Mouse (Mus musculus): ENCODE measurements around the gene Sinhcaf. TPM values are rescaled to one million over a fixed set of nuclear protein-coding genes. Genes with fewer than 3 reads are reported as not detected.

Sinhcaf gene
- polyA plus RNA-seq, 1 experiment from 2014 or later = 119 TPM

DNA sequence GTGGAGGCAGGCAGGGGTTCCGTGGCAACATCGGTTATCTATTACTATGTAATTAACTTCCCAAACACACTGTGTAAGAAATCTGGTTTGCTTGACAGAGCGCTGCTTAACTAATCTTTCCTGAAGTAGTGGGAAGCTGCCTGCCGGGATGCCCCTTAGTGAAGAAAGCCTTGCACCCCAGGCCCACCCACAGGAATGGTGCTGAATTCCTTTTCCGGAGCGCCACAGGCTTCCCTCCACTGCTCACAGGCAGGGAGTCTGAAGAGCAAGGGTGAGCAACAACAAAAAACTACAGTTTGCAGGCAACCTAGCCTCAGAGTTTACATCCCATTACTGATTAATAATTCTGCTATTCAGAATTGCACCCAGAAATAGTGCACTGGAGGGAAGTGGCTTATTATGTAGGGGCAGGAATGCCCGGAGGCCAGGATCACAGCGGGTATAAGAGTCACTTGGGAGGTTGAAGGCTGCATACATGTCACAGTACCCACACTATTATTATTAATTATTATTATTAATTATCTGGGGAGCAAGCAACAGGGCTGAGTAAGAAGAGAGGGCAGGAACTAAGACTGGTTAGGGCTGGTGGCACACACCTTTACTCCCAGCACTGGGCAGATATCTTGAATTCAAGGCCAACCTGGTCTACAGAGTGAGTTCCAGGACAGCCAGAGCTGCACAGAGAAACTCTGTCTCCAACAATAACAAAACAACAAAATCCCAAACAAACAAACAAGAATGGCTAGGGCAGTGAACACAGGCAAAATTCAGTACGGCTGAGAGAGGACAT is 26.0 kb upstream of the Sinhcaf start:
- H3K4me3 ChIP-seq = no peak overlapping the region
- no peaks in the 10 kb centered on the region for H3K27me3 ChIP-seq
- peak overlapping the region; percentile 55; the same call in 1 of the 2 replicates for H3K27ac ChIP-seq
- ATAC-seq (ENCODE audit: insufficient number of reproducible peaks, insufficient read depth, low FRiP score, low TSS enrichment, low read depth) = no peak
- WGBS = 12% methylated on average over 9 of the region's 9 CpGs
- peak overlapping the region; percentile 41 for H3K4me2 ChIP-seq
- 0 out of 2 replicates have a peak overlapping the region, but pooled peaks have one; percentile 40 for H3K9ac ChIP-seq
- H3K9me3 ChIP-seq = no peaks in the 10 kb centered on the region
- no peaks in the 10 kb centered on the region for H3K36me3 ChIP-seq
- H3K4me1 ChIP-seq = peaks cover 15% of the 10 kb centered on the region

GRCm38 (mm10) chr6:148971385-148971940 is 25.2 kb upstream of the Sinhcaf start:
- WGBS = 24% methylated on average over 9 of the region's 9 CpGs
- H3K9me3 ChIP-seq = no peaks in the 10 kb centered on the region
- peak overlapping the region; percentile 40; the same call in 1 of the 2 replicates for H3K9ac ChIP-seq
- H3K27me3 ChIP-seq = no peaks in the 10 kb centered on the region
- no peak for ATAC-seq (ENCODE audit: insufficient number of reproducible peaks, insufficient read depth, low FRiP score, low TSS enrichment, low read depth)
- H3K4me1 ChIP-seq = peaks cover 15% of the 10 kb centered on the region
- no peaks in the 10 kb centered on the region for H3K36me3 ChIP-seq
- no peak overlapping the region for H3K4me3 ChIP-seq
- H3K27ac ChIP-seq = peak overlapping the region; percentile 48
- H3K4me2 ChIP-seq = peak overlapping the region; percentile 41

GRCm38 (mm10) chr6:148961285-148961684 is 15.0 kb upstream of the Sinhcaf start:
- WGBS = 24% methylated on average over 1 of the region's 1 CpGs
- ATAC-seq (ENCODE audit: insufficient number of reproducible peaks, insufficient read depth, low FRiP score, low TSS enrichment, low read depth) = no peak
- no peak overlapping the region for H3K4me2 ChIP-seq

DNA sequence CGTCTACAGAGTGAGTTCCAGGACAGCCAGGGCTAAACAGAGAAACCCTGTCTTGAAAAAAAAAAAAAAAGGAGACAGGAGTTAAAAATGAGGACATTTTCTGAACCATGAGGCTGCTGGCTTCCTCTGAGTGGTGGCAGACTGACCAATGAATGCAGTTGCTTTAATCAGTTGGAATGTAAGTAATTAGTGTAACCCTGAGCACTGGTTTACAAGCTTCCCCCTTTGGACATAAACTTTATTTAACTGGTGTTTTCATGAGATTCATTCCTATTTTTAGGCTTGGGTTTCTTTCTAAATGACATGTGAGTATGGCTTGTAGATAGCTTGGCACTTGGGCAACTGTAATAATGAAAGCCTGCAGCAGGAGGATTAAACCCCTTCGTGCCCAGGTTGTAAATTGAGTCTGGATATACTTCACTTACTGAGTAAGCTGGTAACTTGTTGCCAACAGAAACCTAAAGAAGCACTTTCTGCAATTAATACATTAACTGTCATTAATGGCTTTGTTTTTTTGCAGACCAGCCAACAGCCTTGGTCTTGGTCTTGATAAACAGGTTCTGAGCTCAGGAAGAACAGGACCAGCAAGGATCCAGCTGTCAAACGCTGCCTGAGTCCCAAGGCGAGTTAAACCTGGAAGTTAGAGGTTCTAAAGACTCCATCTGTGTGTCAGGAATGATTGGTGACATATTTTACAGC is 13.4 kb upstream of the Sinhcaf start:
- no peak for ATAC-seq (ENCODE audit: insufficient number of reproducible peaks, insufficient read depth, low FRiP score, low TSS enrichment, low read depth)
- Histone ChIP-seq H3K27ac (0 out of 2 replicates have a peak overlapping the region, but pooled peaks have one; percentile 24), H3K4me3 (no peak overlapping the region), H3K9ac (no peak overlapping the region), H3K36me3 (no peaks in the 10 kb centered on the region), H3K9me3 (no peaks in the 10 kb centered on the region), H3K4me2 (no peak overlapping the region), H3K27me3 (no peaks in the 10 kb centered on the region), H3K4me1 (peaks cover 6% of the 10 kb centered on the region; the same call in 1 of the 2 replicates)
- WGBS = 45% methylated on average over 4 of the region's 4 CpGs

More at GRCm38 (mm10) chr6:148961285-148961684, 15.0 kb upstream of the Sinhcaf start:
- Histone ChIP-seq H3K9ac (no peak overlapping the region), H3K4me1 (peaks cover 6% of the 10 kb centered on the region; the same call in 1 of the 2 replicates), H3K27ac (no peak overlapping the region), H3K4me3 (no peak overlapping the region), H3K36me3 (no peaks in the 10 kb centered on the region), H3K27me3 (no peaks in the 10 kb centered on the region), H3K9me3 (no peaks in the 10 kb centered on the region)

DNA sequence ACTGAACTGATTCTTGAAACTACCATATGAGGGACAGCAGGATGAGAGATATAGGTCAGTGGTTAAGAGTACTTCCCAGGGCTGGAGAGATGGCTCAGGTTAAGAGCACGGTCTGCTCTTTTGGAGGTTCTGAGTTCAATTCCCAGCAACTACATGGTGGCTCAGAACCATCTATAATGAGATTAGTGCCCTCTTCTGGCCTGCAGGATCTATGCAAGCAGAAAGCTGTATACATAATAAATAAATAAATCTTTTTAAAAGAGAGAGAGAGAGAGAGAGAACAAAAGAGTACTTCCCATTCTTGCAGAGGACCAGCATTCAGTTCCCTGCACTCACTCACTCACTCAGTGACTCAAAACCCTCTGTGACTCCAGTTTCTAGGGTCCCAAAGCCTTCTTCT is 12.4 kb upstream of the Sinhcaf start:
- WGBS = 94% methylated on average over 1 of the region's 1 CpGs
- Histone ChIP-seq H3K27me3 (no peaks in the 10 kb centered on the region), H3K4me2 (no peak overlapping the region), H3K4me1 (peaks cover 6% of the 10 kb centered on the region; the same call in 1 of the 2 replicates), H3K36me3 (no peaks in the 10 kb centered on the region), H3K27ac (no peak overlapping the region), H3K9ac (no peak overlapping the region), H3K9me3 (no peaks in the 10 kb centered on the region), H3K4me3 (no peak overlapping the region)
- no peak for ATAC-seq (ENCODE audit: insufficient number of reproducible peaks, insufficient read depth, low FRiP score, low TSS enrichment, low read depth)

DNA sequence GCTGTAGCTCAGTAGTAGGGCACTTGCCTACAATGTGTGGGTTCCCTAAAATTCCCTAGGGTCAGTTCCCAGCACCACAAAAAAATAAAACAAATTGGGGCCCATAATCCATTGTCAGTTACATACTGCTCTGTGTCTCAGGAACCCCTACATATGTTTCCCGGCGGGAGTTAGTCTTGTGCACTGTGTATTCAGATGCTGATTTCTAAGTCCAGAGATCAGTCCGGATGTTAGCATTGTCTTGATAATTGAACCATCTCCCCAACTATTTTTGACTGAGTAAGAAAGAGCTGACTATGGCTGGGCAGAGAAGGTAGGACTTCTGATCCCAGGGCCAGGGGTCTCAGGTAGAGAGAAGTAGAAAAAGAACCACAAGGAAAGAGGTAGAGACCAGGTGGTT is 10.8 kb upstream of the Sinhcaf start:
- Histone ChIP-seq H3K9me3 (no peaks in the 10 kb centered on the region), H3K9ac (no peak overlapping the region), H3K4me1 (peaks cover 6% of the 10 kb centered on the region; the same call in 1 of the 2 replicates), H3K36me3 (no peaks in the 10 kb centered on the region), H3K4me2 (no peak overlapping the region), H3K27ac (no peak overlapping the region), H3K4me3 (no peak overlapping the region), H3K27me3 (no peaks in the 10 kb centered on the region)
- ATAC-seq (ENCODE audit: insufficient number of reproducible peaks, insufficient read depth, low FRiP score, low TSS enrichment, low read depth) = no peak
- 88% methylated on average over 3 of the region's 3 CpGs for WGBS

DNA sequence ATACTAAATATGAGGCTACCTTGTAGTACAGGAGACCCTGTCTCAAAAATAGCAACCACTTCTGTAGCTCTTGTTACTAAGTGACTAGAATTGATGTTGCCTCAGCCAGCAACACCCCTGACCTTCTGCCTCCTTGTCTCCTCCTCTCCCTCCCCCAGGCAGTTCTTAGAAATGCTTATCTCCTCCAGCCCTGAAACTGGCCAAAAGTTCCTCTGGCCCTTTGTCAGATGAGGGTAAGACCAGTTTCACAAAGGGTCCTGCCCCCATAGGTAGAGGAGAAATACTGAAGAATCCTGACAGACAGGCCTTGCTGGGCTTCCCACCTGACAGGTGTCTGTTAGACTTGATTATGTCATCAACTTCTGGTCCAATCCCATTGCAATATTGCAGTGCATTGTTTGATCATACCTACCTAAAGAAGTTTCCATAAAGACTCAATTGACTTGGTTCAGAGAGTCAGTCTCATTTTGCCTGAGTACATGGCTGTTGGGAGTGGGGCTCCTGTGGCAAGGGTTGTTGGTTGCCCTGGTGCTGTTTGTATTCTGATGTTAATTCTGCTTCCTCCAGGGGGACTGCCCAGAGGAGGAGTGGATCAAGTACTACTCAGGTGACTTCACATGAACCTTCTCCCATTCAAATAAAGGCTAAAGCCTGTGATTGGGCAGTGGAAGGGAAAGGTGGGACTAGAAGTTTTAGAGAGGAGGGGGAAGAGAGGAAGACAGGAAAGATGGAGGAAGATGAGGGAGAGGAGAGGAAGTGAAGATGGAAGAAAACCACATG is 9.6 kb upstream of the Sinhcaf start:
- Histone ChIP-seq H3K4me1 (peaks cover 6% of the 10 kb centered on the region; the same call in 1 of the 2 replicates), H3K27ac (no peak overlapping the region), H3K4me2 (no peak overlapping the region), H3K4me3 (no peak overlapping the region), H3K9me3 (no peaks in the 10 kb centered on the region), H3K27me3 (no peaks in the 10 kb centered on the region), H3K9ac (no peak overlapping the region), H3K36me3 (no peaks in the 10 kb centered on the region)
- no peak for ATAC-seq (ENCODE audit: insufficient number of reproducible peaks, insufficient read depth, low FRiP score, low TSS enrichment, low read depth)

DNA sequence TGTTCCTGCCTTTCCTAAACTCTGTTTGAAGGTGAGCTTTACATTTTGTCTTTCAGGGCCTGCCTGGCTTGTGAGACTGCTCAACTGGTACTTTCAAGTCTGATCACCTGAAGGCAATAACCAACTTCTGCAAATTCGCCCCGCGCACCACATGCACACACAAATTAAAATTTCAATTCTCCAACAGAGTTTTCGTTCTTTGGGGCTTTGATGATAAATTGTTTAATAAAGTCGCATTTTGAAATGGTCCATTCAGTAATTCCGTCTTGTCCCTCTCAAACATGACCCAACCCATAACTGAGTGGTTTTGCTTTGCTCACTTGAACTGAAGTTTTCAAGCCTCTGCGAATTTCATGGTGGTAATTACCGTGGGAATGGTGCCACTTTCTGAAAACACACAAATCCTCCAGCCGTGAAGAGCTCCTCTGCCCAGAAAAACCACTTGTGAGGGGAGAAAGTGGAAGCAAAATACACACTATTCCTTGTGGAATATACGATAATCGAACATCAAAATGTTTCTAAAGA is 676 bp upstream of the Sinhcaf start:
- H3K27ac ChIP-seq = peak overlapping the region; percentile 96
- H3K9ac ChIP-seq = peak overlapping the region; percentile 96
- H3K4me2 ChIP-seq = peak overlapping the region; percentile 71
- ATAC-seq (ENCODE audit: insufficient number of reproducible peaks, insufficient read depth, low FRiP score, low TSS enrichment, low read depth) = no peak
- H3K4me3 ChIP-seq = peak overlapping the region; percentile 91
- WGBS = 29% methylated on average over 11 of the region's 11 CpGs
- H3K36me3 ChIP-seq = no peaks in the 10 kb centered on the region
- H3K9me3 ChIP-seq = no peaks in the 10 kb centered on the region
- H3K4me1 ChIP-seq = peaks cover 16% of the 10 kb centered on the region
- H3K27me3 ChIP-seq = no peaks in the 10 kb centered on the region

DNA sequence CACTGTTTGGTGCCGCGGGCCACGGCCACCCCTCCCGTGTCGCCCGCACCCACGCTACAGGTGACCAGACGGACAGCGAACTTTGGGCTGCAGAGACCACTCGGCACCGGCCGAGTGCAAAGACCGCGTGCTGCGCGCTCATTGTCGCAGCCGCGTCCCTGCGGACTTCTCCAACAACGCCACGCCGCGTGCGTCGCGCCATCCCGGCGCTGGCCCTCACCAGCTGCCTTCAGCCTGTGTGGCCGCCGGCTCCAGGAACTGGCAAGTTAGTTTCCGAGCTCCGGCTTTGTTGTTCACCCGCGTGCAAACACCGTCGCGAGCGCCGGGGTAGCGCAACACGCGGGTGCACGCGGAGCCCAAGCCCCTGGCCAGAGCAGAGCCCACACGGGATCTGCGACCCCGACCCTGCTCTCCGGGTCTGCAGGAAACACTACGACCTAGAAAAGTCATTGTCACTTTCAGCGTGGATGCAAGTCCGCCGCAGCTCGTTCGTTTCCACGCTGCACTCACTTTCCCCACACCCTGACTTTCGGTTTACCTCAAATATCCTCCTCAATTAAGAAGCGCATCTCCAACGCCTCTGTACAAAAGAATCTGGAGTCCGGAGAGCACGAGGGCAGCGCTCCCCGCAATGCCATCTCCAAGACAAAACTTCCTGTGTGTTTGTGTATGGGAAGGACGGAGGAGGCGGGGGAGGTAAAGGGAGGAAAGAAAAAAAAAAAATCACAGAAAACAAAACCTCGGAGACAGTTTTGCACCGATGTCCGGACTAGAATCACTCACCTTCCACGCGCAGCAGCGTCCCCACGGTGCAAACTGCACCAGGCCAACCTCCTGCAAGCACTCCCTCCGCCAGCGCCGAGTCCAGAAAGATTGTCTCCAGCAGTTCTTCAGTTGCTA is 508 bp downstream of the Sinhcaf start:
- H3K4me1 ChIP-seq = peaks cover 20% of the 10 kb centered on the region
- H3K27me3 ChIP-seq = no peaks in the 10 kb centered on the region
- H3K36me3 ChIP-seq = no peaks in the 10 kb centered on the region
- peak overlapping the region; percentile 91 for H3K4me3 ChIP-seq
- H3K9ac ChIP-seq = peak overlapping the region; percentile 96
- ATAC-seq (ENCODE audit: insufficient number of reproducible peaks, insufficient read depth, low FRiP score, low TSS enrichment, low read depth) = no peak
- no peaks in the 10 kb centered on the region for H3K9me3 ChIP-seq
- WGBS = under 1% methylated on average over 75 of the region's 75 CpGs
- H3K27ac ChIP-seq = peak overlapping the region; percentile 96
- H3K4me2 ChIP-seq = peak overlapping the region; percentile 71

DNA sequence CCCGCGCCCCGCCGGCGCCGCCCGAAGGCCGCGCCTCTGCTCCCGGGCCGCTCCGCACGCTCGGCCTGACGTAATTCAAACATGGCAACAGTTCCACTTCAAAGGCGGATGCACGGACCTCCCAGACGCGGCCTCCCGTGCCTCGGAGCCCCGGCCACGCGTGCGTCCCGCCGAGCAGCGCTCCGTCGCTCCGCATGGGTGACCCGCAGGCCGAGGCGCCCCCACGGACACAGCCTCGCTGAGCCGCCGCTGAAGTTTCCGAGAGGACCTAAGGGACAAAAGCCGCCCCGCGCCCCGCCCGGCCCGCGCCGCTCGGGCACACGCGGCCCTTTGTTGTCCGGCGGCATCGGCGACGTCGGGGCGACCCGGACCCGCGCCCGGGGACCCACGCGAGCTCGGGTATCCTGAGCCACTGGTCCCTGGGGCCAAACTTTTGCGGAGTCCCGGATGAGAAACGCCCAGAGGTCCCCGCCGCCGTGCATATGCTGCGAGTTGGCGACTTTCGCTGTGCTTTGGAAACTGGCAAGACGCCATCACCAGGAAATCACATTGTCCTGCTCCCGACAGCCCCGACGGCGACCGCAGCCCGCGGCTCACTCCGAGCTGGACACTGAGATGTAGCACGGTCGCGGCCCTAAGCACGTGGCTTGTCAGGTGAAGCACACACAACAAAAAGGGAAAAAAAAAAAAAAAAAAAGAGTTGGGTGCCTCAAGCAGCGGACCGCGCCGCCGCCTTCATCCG is 1.3 kb downstream of the Sinhcaf start:
- Histone ChIP-seq H3K9me3 (no peaks in the 10 kb centered on the region), H3K27me3 (no peaks in the 10 kb centered on the region), H3K27ac (peak overlapping the region; percentile 96), H3K4me3 (peak overlapping the region; percentile 91), H3K4me2 (peak overlapping the region; percentile 71), H3K9ac (peak overlapping the region; percentile 96), H3K4me1 (peaks cover 20% of the 10 kb centered on the region), H3K36me3 (no peaks in the 10 kb centered on the region)
- peak; percentile 54 for ATAC-seq (ENCODE audit: insufficient number of reproducible peaks, insufficient read depth, low FRiP score, low TSS enrichment, low read depth)
- 0% methylated on average over 91 of the region's 92 CpGs for WGBS
